Mouse (Mus musculus): Measurements from ENCODE around the gene Slc35g2. TPM values are rescaled to one million over a fixed set of nuclear protein-coding genes. Genes with fewer than 3 reads are reported as not detected.

The Slc35g2 gene
- polyA plus RNA-seq, 1 experiment from 2014 or later, result 2.4 TPM

- 80% methylated on average over 8 of the region's 8 CpGs for WGBS
Observed at GRCm38 (mm10) chr9:100597546-100597945, 26.7 kb upstream of the Slc35g2 start, which contains the start of gene Stag1. Stag1 (plus strand) TSS chr9:100597798.

GRCm38 (mm10) chr9:100596317-100596716 lies 25.4 kb upstream of the Slc35g2 start:
- DNase-seq (ENCODE audit: low spot score) (no peak), ATAC-seq (replicated peaks; ENCODE audit: low FRiP score) (0 out of 2 replicates have a peak, but pooled peaks have one; percentile 54)
- 84% methylated on average over 8 of the region's 8 CpGs for WGBS

More at GRCm38 (mm10) chr9:100597546-100597945, 26.7 kb upstream of the Slc35g2 start, which contains the start of gene Stag1:
- Histone ChIP-seq H3K9ac (ENCODE audit: low read depth, low read length) (no peak within 1 kb of the TSS), H3K36me3 (ENCODE audit: control insufficient read depth, insufficient read depth, low read length) (no peaks in the 10 kb centered on the region), H3K4me2 (no peak within 1 kb of the TSS), H3K27me3 (replicated peaks; ENCODE audit: control insufficient read depth, insufficient read depth, low read length) (no peaks in the 10 kb centered on the region), H3K4me3 (ENCODE audit: low read depth, low read length) (no peak within 1 kb of the TSS), H3K27ac (ENCODE audit: low read depth, low read length) (no peak within 1 kb of the TSS), H3K4me1 (replicated peaks; ENCODE audit: control insufficient read depth, insufficient read depth, low read length) (no peaks in the 10 kb centered on the region), H3K9me3 (ENCODE audit: control insufficient read depth, low read length) (peaks cover 4% of the 10 kb centered on the region; the same call in 1 of the 2 replicates)
- DNase-seq (ENCODE audit: low spot score) (no peak), ATAC-seq (replicated peaks; ENCODE audit: low FRiP score) (no peak)

GRCm38 (mm10) chr9:100590462-100590861 lies 19.6 kb upstream of the Slc35g2 start:
- no peak for ATAC-seq (replicated peaks; ENCODE audit: low FRiP score)
- no peaks in the 10 kb centered on the region for H3K4me1 ChIP-seq (replicated peaks; ENCODE audit: control insufficient read depth, insufficient read depth, low read length)
- H3K4me2 ChIP-seq, result no peak overlapping the region
- 52% methylated on average over 4 of the region's 4 CpGs for WGBS
- peaks cover 4% of the 10 kb centered on the region; the same call in 1 of the 2 replicates for H3K9me3 ChIP-seq (ENCODE audit: control insufficient read depth, low read length)
- H3K27ac ChIP-seq (ENCODE audit: low read depth, low read length), result no peak overlapping the region
- H3K36me3 ChIP-seq (ENCODE audit: control insufficient read depth, insufficient read depth, low read length), result no peaks in the 10 kb centered on the region
- no peak for DNase-seq (ENCODE audit: low spot score)
- H3K27me3 ChIP-seq (replicated peaks; ENCODE audit: control insufficient read depth, insufficient read depth, low read length), result no peaks in the 10 kb centered on the region
- H3K9ac ChIP-seq (ENCODE audit: low read depth, low read length), result no peak overlapping the region
- H3K4me3 ChIP-seq (ENCODE audit: low read depth, low read length), result no peak overlapping the region

More at GRCm38 (mm10) chr9:100596317-100596716, 25.4 kb upstream of the Slc35g2 start:
- H3K4me3 ChIP-seq (ENCODE audit: low read depth, low read length), result no peak overlapping the region
- H3K36me3 ChIP-seq (ENCODE audit: control insufficient read depth, insufficient read depth, low read length), result no peaks in the 10 kb centered on the region
- peaks cover 4% of the 10 kb centered on the region; the same call in 1 of the 2 replicates for H3K9me3 ChIP-seq (ENCODE audit: control insufficient read depth, low read length)
- no peaks in the 10 kb centered on the region for H3K27me3 ChIP-seq (replicated peaks; ENCODE audit: control insufficient read depth, insufficient read depth, low read length)
- no peaks in the 10 kb centered on the region for H3K4me1 ChIP-seq (replicated peaks; ENCODE audit: control insufficient read depth, insufficient read depth, low read length)
- H3K27ac ChIP-seq (ENCODE audit: low read depth, low read length), result no peak overlapping the region
- no peak overlapping the region for H3K4me2 ChIP-seq
- H3K9ac ChIP-seq (ENCODE audit: low read depth, low read length), result no peak overlapping the region

- Histone ChIP-seq H3K4me2 (no peak overlapping the region), H3K9ac (ENCODE audit: low read depth, low read length) (no peak overlapping the region), H3K9me3 (ENCODE audit: control insufficient read depth, low read length) (no peaks in the 10 kb centered on the region), H3K36me3 (ENCODE audit: control insufficient read depth, insufficient read depth, low read length) (no peaks in the 10 kb centered on the region), H3K4me1 (replicated peaks; ENCODE audit: control insufficient read depth, insufficient read depth, low read length) (peaks cover 7% of the 10 kb centered on the region), H3K4me3 (ENCODE audit: low read depth, low read length) (no peak overlapping the region), H3K27me3 (replicated peaks; ENCODE audit: control insufficient read depth, insufficient read depth, low read length) (no peaks in the 10 kb centered on the region), H3K27ac (ENCODE audit: low read depth, low read length) (no peak overlapping the region)
- WGBS, result 79% methylated on average over 4 of the region's 4 CpGs
- ATAC-seq (replicated peaks; ENCODE audit: low FRiP score) (no peak), DNase-seq (ENCODE audit: low spot score) (no peak)
Observed at GRCm38 (mm10) chr9:100584031-100584430, 13.1 kb upstream of the Slc35g2 start.

- Histone ChIP-seq H3K4me1 (replicated peaks; ENCODE audit: control insufficient read depth, insufficient read depth, low read length) (peaks cover 7% of the 10 kb centered on the region), H3K27ac (ENCODE audit: low read depth, low read length) (no peak overlapping the region), H3K9me3 (ENCODE audit: control insufficient read depth, low read length) (no peaks in the 10 kb centered on the region), H3K4me2 (peak overlapping the region; percentile 16; the same call in 1 of the 2 replicates), H3K4me3 (ENCODE audit: low read depth, low read length) (no peak overlapping the region), H3K27me3 (replicated peaks; ENCODE audit: control insufficient read depth, insufficient read depth, low read length) (no peaks in the 10 kb centered on the region), H3K9ac (ENCODE audit: low read depth, low read length) (no peak overlapping the region), H3K36me3 (ENCODE audit: control insufficient read depth, insufficient read depth, low read length) (no peaks in the 10 kb centered on the region)
- 0 out of 2 replicates have a peak, but pooled peaks have one; percentile 43 for ATAC-seq (replicated peaks; ENCODE audit: low FRiP score)
- WGBS, result 54% methylated on average over 13 of the region's 13 CpGs
- DNase-seq (ENCODE audit: low spot score), result no peak
Observed at GRCm38 (mm10) chr9:100582883-100583575, 12.1 kb upstream of the Slc35g2 start.

GRCm38 (mm10) chr9:100581543-100582492 lies 10.9 kb upstream of the Slc35g2 start:
- no peaks in the 10 kb centered on the region for H3K36me3 ChIP-seq (ENCODE audit: control insufficient read depth, insufficient read depth, low read length)
- no peak overlapping the region for H3K27ac ChIP-seq (ENCODE audit: low read depth, low read length)
- WGBS, result 66% methylated on average over 13 of the region's 13 CpGs
- H3K4me2 ChIP-seq, result no peak overlapping the region
- H3K9me3 ChIP-seq (ENCODE audit: control insufficient read depth, low read length), result no peaks in the 10 kb centered on the region
- H3K27me3 ChIP-seq (replicated peaks; ENCODE audit: control insufficient read depth, insufficient read depth, low read length), result no peaks in the 10 kb centered on the region
- no peak overlapping the region for H3K9ac ChIP-seq (ENCODE audit: low read depth, low read length)
- H3K4me3 ChIP-seq (ENCODE audit: low read depth, low read length), result no peak overlapping the region
- peaks cover 7% of the 10 kb centered on the region for H3K4me1 ChIP-seq (replicated peaks; ENCODE audit: control insufficient read depth, insufficient read depth, low read length)
- no peak for DNase-seq (ENCODE audit: low spot score)
- no peak for ATAC-seq (replicated peaks; ENCODE audit: low FRiP score)

- ATAC-seq (replicated peaks; ENCODE audit: low FRiP score), result no peak
- Histone ChIP-seq H3K36me3 (ENCODE audit: control insufficient read depth, insufficient read depth, low read length) (no peaks in the 10 kb centered on the region), H3K4me2 (no peak overlapping the region), H3K9me3 (ENCODE audit: control insufficient read depth, low read length) (no peaks in the 10 kb centered on the region), H3K4me3 (ENCODE audit: low read depth, low read length) (no peak overlapping the region), H3K27me3 (replicated peaks; ENCODE audit: control insufficient read depth, insufficient read depth, low read length) (no peaks in the 10 kb centered on the region), H3K4me1 (replicated peaks; ENCODE audit: control insufficient read depth, insufficient read depth, low read length) (peaks cover 7% of the 10 kb centered on the region), H3K27ac (ENCODE audit: low read depth, low read length) (no peak overlapping the region), H3K9ac (ENCODE audit: low read depth, low read length) (no peak overlapping the region)
- DNase-seq (ENCODE audit: low spot score), result no peak
- 74% methylated on average over 20 of the region's 20 CpGs for WGBS
Observed at GRCm38 (mm10) chr9:100580196-100580740, 9.4 kb upstream of the Slc35g2 start.

GRCm38 (mm10) chr9:100573942-100574341 lies 3.1 kb upstream of the Slc35g2 start:
- no peaks in the 10 kb centered on the region for H3K9me3 ChIP-seq (ENCODE audit: control insufficient read depth, low read length)
- H3K4me1 ChIP-seq (replicated peaks; ENCODE audit: control insufficient read depth, insufficient read depth, low read length), result peaks cover 3% of the 10 kb centered on the region; the same call in 1 of the 2 replicates
- peaks cover 20% of the 10 kb centered on the region for H3K27me3 ChIP-seq (replicated peaks; ENCODE audit: control insufficient read depth, insufficient read depth, low read length)
- no peak overlapping the region for H3K9ac ChIP-seq (ENCODE audit: low read depth, low read length)
- H3K4me2 ChIP-seq, result no peak overlapping the region
- DNase-seq (ENCODE audit: low spot score) (no peak), ATAC-seq (replicated peaks; ENCODE audit: low FRiP score) (no peak)
- no peaks in the 10 kb centered on the region for H3K36me3 ChIP-seq (ENCODE audit: control insufficient read depth, insufficient read depth, low read length)
- no peak overlapping the region for H3K27ac ChIP-seq (ENCODE audit: low read depth, low read length)
- WGBS, result 48% methylated on average over 5 of the region's 5 CpGs
- no peak overlapping the region for H3K4me3 ChIP-seq (ENCODE audit: low read depth, low read length)
